ENCODE assay signal across 23 mouse cellular contexts in genomic region chr13:49225633-49226032, GRCm38 (mm10). TPM values are rescaled to one million over a fixed set of nuclear protein-coding genes. Genes with fewer than 3 reads are reported as not detected.
DNase-seq lines count a peak whose midpoint lies in the region; ATAC-seq and TF ChIP-seq lines count a peak whose summit lies in the region.
"Had no signal": no experiment of that assay in that cellular context is flagged by ENCODE, and none has a peak within 500 bp of the region (broad histone marks: within the 10 kb centered on the region; RNA-seq: fewer than 3 reads in every experiment).

No protein-coding gene starts in this region.

- TF ChIP-seq POLR2A in spleen, adult 2 months (IDR thresholded peaks at IDR 0.05; ENCODE audit: low read depth, low read length) = no peak

- TF ChIP-seq CTCF in spleen, adult 2 months (IDR thresholded peaks at IDR 0.05; ENCODE audit: extremely low read depth, insufficient read depth, insufficient read length, insufficient replicate concordance) = no peak

- H3K4me3 ChIP-seq in spleen, adult 2 months (ENCODE audit: extremely low read depth, insufficient read depth, insufficient read length) = no peak overlapping the region
- H3K4me3 ChIP-seq: embryonic facial prominence, embryonic 10.5 days; forebrain, embryonic 13.5 days; heart, embryonic 13.5 days; hindbrain, embryonic 12.5 days had no signal

- peak overlapping the region; percentile 76 for H3K27ac ChIP-seq in spleen, adult 2 months (ENCODE audit: insufficient read depth, low read length)
- H3K27ac ChIP-seq: embryonic facial prominence, embryonic 10.5 days; forebrain, embryonic 13.5 days; heart, embryonic 13.5 days; hindbrain, embryonic 12.5 days had no signal

- no peaks in the 10 kb centered on the region; the same call in 1 of the 2 replicates for H3K36me3 ChIP-seq in spleen, adult 2 months (ENCODE audit: control insufficient read depth, insufficient read depth, low read length)
- H3K36me3 ChIP-seq: embryonic facial prominence, embryonic 10.5 days; G1E; heart, embryonic 13.5 days; hindbrain, embryonic 12.5 days had no signal

- ATAC-seq in common myeloid progenitor, adult 5-6 weeks (replicated peaks; ENCODE audit: low read depth, poor library complexity, severe bottlenecking) = 0 out of 2 replicates have a peak, but pooled peaks have one; percentile 39
- peak; percentile 52 for ATAC-seq in monocyte, adult 5-6 weeks (replicated peaks; ENCODE audit: insufficient number of reproducible peaks, low FRiP score, low TSS enrichment, poor library complexity, severe bottlenecking)
- ATAC-seq: activated CD4-positive, CD25-positive, alpha-beta regulatory T cell, adult 4 months; forebrain, embryonic 13.5 days; forebrain, postnatal 0 days; hindbrain, embryonic 16.5 days had no signal

- peaks cover 16% of the 10 kb centered on the region; the same call in 1 of the 2 replicates for H3K4me1 ChIP-seq in spleen, adult 2 months (ENCODE audit: control insufficient read depth, insufficient read depth, insufficient read length)
- H3K4me1 ChIP-seq: forebrain, embryonic 13.5 days; heart, embryonic 13.5 days; hindbrain, embryonic 12.5 days had no signal

- no peaks in the 10 kb centered on the region for H3K27me3 ChIP-seq in spleen, adult 2 months (ENCODE audit: control insufficient read depth, insufficient read depth, low read length)
- H3K27me3 ChIP-seq: CH12.LX had no signal

- 58% methylated on average over 4 of the region's 4 CpGs for WGBS in spleen, adult 2 months

- DNase-seq in spleen, adult 2 months (ENCODE audit: low read depth in 1 of 2, low spot score in 2 of 2) = no peak
- no peak for DNase-seq in spleen, adult 18-20 months
- no peak for DNase-seq in retina, postnatal 1 day
- DNase-seq in kidney, postnatal 4 days = no peak
- no peak for DNase-seq in cerebellum, adult 11-12 months
- DNase-seq: adrenal gland, postnatal 14 days; cerebellum, adult 9-10 months; cerebellum, postnatal 25 days; forebrain, postnatal 0 days; gastrocnemius, adult 2 months; gastrocnemius, postnatal 25 days; heart, adult 11 months; heart, postnatal 4 days had no signal

RNA-seq across cellular contexts. Expression of gene Card19, which starts 9.8 kb away (rescaled TPM):
- 79.4 and 106 TPM in 2 replicates for polyA plus RNA-seq in spleen, adult 2 months (2012; rRNA removed)
- total RNA-seq in common myeloid progenitor, adult 5-6 weeks (2017) = 11.0 and 19.1 TPM in 2 replicates
- total RNA-seq in monocyte, adult 5-6 weeks (2017) = 27.8 to 56.1 TPM (median 45.9 TPM) in 3 replicates

RNA-seq across cellular contexts. Expression of gene Susd3, which starts 22.9 kb away (rescaled TPM):
- 49.7 and 58.1 TPM in 2 replicates for polyA plus RNA-seq in spleen, adult 2 months (2012; rRNA removed)
- 1.4 and 4.2 TPM in 2 replicates for total RNA-seq in common myeloid progenitor, adult 5-6 weeks (2017)
- 76.0 to 95.2 TPM (median 78.6 TPM) in 3 replicates for total RNA-seq in monocyte, adult 5-6 weeks (2017)

RNA-seq across cellular contexts. Expression of gene Ninj1, which starts 38.3 kb away (rescaled TPM):
- polyA plus RNA-seq in spleen, adult 2 months (2012; rRNA removed) = 234 and 343 TPM in 2 replicates
- 29.3 and 42.7 TPM in 2 replicates for total RNA-seq in common myeloid progenitor, adult 5-6 weeks (2017)
- total RNA-seq in monocyte, adult 5-6 weeks (2017) = 24.6 to 59.1 TPM (median 55.8 TPM) in 3 replicates

Comparison
In these comparisons a context has a peak if more than half of its experiments do, and no peak if none do; other contexts are left out.
1. RNA of gene Susd3, which starts 22.9 kb away (total RNA-seq): 76.0 to 95.2 TPM in monocyte, adult 5-6 weeks; 1.4 to 4.2 TPM in common myeloid progenitor, adult 5-6 weeks; every median in the first group is over 10 times any median in the second.